In the genomic region with DNA sequence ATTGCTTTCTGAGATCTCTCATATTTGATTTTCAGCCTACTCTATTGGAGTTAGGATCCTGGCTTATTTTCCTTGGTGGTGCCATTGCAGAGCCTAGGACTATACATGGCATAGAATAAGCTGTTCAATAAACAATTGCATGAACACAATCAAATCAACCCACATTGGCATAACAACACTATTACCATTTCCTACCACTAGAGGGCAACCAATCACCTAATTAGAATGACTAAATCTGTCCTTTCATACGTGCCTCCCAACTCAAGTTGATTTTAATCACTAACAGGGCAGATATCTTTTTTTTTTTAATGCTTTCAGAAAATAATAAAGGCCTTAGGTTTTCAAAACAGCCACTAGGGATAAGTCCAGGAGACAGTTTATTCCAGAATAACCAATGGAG, we compare ENCODE assay signal across 10 mouse cellular contexts.
DNase-seq lines count a peak whose midpoint lies in the region; ATAC-seq and TF ChIP-seq lines count a peak whose summit lies in the region.
"Had no signal": no experiment of that assay in that cellular context is flagged by ENCODE, and none has a peak within 500 bp of the region (broad histone marks: within the 10 kb centered on the region; RNA-seq: fewer than 3 reads in every experiment).

No protein-coding gene starts in this region.

- no peak overlapping the region for H3K4me2 ChIP-seq in forebrain, embryonic 16.5 days (ENCODE audit: low read length)
- H3K4me2 ChIP-seq in midbrain, embryonic 14.5 days (ENCODE audit: low read length): no peak overlapping the region
- H3K4me2 ChIP-seq: embryonic facial prominence, embryonic 12.5 days; limb, embryonic 15.5 days had no signal

- H3K36me3 ChIP-seq in kidney, adult 2 months (ENCODE audit: control insufficient read depth, insufficient read depth, low read length): no peaks in the 10 kb centered on the region
- H3K36me3 ChIP-seq in forebrain, embryonic 16.5 days (ENCODE audit: control insufficient read depth, insufficient read depth): no peaks in the 10 kb centered on the region
- no peaks in the 10 kb centered on the region for H3K36me3 ChIP-seq in midbrain, embryonic 14.5 days (ENCODE audit: control insufficient read depth, insufficient read depth, low read length)
- H3K36me3 ChIP-seq: embryonic facial prominence, embryonic 12.5 days; limb, embryonic 15.5 days had no signal

- peak; percentile 49 for ATAC-seq in forebrain, embryonic 16.5 days
- no peak for ATAC-seq in midbrain, embryonic 14.5 days (ENCODE audit: low FRiP score, low TSS enrichment)

- WGBS in kidney, adult 2 months: 0% methylated on average over 1 of the region's 1 CpGs
- WGBS in forebrain, embryonic 16.5 days: 0% methylated on average over 1 of the region's 1 CpGs
- WGBS in midbrain, embryonic 14.5 days: 0% methylated on average over 1 of the region's 1 CpGs

- no peaks in the 10 kb centered on the region for H3K9me3 ChIP-seq in forebrain, embryonic 16.5 days (ENCODE audit: control insufficient read depth, low read length)
- no peaks in the 10 kb centered on the region for H3K9me3 ChIP-seq in midbrain, embryonic 14.5 days (ENCODE audit: control insufficient read depth, low read length)
- H3K9me3 ChIP-seq: embryonic facial prominence, embryonic 12.5 days; limb, embryonic 15.5 days had no signal

- no peak overlapping the region for H3K27ac ChIP-seq in kidney, adult 2 months (ENCODE audit: insufficient read depth, low read depth, low read length)
- no peak overlapping the region for H3K27ac ChIP-seq in forebrain, embryonic 16.5 days (ENCODE audit: low read length)
- no peak overlapping the region for H3K27ac ChIP-seq in midbrain, embryonic 14.5 days (replicated peaks; ENCODE audit: low read depth, low read length)
- H3K27ac ChIP-seq: embryonic facial prominence, embryonic 12.5 days; limb, embryonic 15.5 days had no signal

- H3K27me3 ChIP-seq in kidney, adult 2 months (replicated peaks; ENCODE audit: control insufficient read depth, insufficient read depth, low read length): no peaks in the 10 kb centered on the region
- H3K27me3 ChIP-seq in forebrain, embryonic 16.5 days (replicated peaks; ENCODE audit: control insufficient read depth, insufficient read depth, low read length): 0 out of 2 replicates have a peak, but pooled peaks cover 6% of the 10 kb centered on the region
- 0 out of 2 replicates have a peak, but pooled peaks cover 3% of the 10 kb centered on the region for H3K27me3 ChIP-seq in midbrain, embryonic 14.5 days (ENCODE audit: control insufficient read depth, insufficient read depth, low read length)
- H3K27me3 ChIP-seq: embryonic facial prominence, embryonic 12.5 days had no signal

- DNase-seq in kidney, adult 2 months: peak; percentile 66
- no peak for DNase-seq in kidney, adult 11 months
- DNase-seq in CD4-positive helper T cell, adult 2 months (ENCODE audit: low read depth, low spot score): peak; percentile 58
- peak; percentile 44 for DNase-seq in Muller cell, postnatal 12 days (ENCODE audit: inconsistent ontology term)
- peak; percentile 91 for DNase-seq in midbrain, embryonic 14.5 days
- DNase-seq in gastrocnemius, postnatal 10 days: no peak
- no peak for DNase-seq in kidney, adult 18-20 months

- no peak overlapping the region for H3K9ac ChIP-seq in forebrain, embryonic 16.5 days (replicated peaks; ENCODE audit: low read depth, low read length)
- no peak overlapping the region for H3K9ac ChIP-seq in midbrain, embryonic 14.5 days (replicated peaks; ENCODE audit: low read length)
- H3K9ac ChIP-seq: embryonic facial prominence, embryonic 12.5 days; limb, embryonic 15.5 days had no signal

- H3K4me3 ChIP-seq in kidney, adult 2 months (ENCODE audit: insufficient read depth, low read depth, low read length): no peak overlapping the region
- H3K4me3 ChIP-seq in forebrain, embryonic 16.5 days (replicated peaks; ENCODE audit: low read length): no peak overlapping the region
- no peak overlapping the region for H3K4me3 ChIP-seq in midbrain, embryonic 14.5 days (replicated peaks; ENCODE audit: low read depth, low read length)
- H3K4me3 ChIP-seq: embryonic facial prominence, embryonic 12.5 days; limb, embryonic 15.5 days had no signal

- no peak for TF ChIP-seq POLR2A in kidney, adult 2 months (IDR thresholded peaks at IDR 0.05; ENCODE audit: low read depth, low read length)

- H3K4me1 ChIP-seq in kidney, adult 2 months (ENCODE audit: control insufficient read depth, insufficient read depth, low read length): no peaks in the 10 kb centered on the region
- H3K4me1 ChIP-seq in forebrain, embryonic 16.5 days (replicated peaks; ENCODE audit: control insufficient read depth, insufficient read depth, low read length): no peaks in the 10 kb centered on the region
- H3K4me1 ChIP-seq in midbrain, embryonic 14.5 days (ENCODE audit: control insufficient read depth, insufficient read depth, low read length): no peaks in the 10 kb centered on the region
- H3K4me1 ChIP-seq: embryonic facial prominence, embryonic 12.5 days; limb, embryonic 15.5 days had no signal

- TF ChIP-seq CTCF in kidney, adult 2 months (conservative IDR thresholded peaks at IDR 0.05; ENCODE audit: insufficient read depth, insufficient read length, low read depth, low read length): no peak

Comparison
In these comparisons a context has a peak if more than half of its experiments do, and no peak if none do; other contexts are left out.
1. DNase-seq: peak in kidney, adult 2 months (single experiment), CD4-positive helper T cell, adult 2 months (single experiment), Muller cell, postnatal 12 days (single experiment) and midbrain, embryonic 14.5 days (single experiment); none in kidney, adult 11 months (single experiment), gastrocnemius, postnatal 10 days (single experiment) and kidney, adult 18-20 months (single experiment).